Mouse (Mus musculus): ENCODE measurements at regions not wholly inside any gene's neighbourhood (a gene's known extent, or its start where the extent isn't known, plus 50 kb on each side); places are given as distances from the start of the nearest gene placed in this dataset.
"Not testable (repeated sequence)": the region's sequence is repeated elsewhere in the genome, so short reads cannot be mapped to it uniquely, and the experiment has no call there.

DNA sequence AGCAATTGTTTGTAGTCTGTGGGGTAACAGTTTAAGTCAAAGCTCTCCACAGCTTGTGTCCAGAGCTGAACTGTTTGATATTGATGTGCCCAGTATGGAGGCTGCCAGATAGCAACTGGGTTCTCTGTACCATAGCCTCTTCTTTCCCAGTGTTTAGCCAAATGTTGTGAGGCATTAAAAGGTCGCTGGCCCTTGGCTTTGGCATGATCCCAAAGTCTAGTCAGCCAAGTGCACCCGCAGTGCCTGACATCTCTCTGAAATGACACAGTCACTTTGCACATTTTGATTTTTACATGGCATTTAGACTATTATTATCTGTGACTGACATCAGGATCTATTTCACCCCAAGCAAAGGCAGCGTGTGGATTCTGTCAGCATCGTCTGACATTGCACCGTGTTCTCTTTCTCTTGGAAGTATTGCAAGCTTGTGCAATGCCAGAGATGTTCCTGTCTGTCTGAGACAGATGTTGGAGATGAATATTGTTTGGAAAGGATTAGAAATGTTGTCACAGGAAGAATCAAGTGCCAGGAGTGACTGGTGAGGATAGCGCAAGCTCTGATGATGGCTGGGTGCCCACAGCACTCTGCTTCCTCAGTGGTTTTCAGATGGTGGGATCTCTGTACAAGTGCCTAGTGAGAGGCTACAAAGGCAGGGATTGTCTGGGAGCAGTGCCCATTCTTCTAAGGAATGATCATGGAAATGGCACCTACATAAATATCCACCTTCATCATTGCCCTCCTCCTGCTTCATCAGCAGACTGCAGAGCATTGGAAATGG is 289.3 kb upstream of the Shh start:
- DNase-seq (ENCODE audit: low spot score), result no peak
- H3K9me3 ChIP-seq (ENCODE audit: control insufficient read depth, low read length), result no peaks in the 10 kb centered on the region

DNA sequence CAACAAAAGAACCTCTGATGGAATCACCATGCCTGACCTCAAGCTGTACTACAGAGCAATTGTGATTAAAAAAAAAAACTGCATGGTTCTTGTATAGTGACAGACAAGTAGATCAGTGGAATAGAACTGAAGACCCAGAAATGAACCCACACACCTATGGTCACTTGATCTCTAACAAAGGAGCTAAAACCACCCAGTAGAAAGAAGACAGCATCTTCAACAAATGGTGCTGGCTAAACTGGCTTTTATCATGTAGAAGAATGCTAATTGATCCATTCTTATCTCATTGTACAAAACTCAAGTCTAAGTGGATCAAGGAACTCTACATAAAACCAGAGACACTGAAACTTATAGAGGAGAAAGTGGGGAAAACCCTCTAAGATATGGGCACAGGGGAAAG is 284.8 kb upstream of the Shh start:
- H3K9ac ChIP-seq (ENCODE audit: low read length); DNase-seq (ENCODE audit: low spot score); H3K9me3 ChIP-seq (ENCODE audit: control insufficient read depth, low read length); H3K27ac ChIP-seq (ENCODE audit: low read depth, low read length); H3K4me3 ChIP-seq (ENCODE audit: low read depth, low read length); H3K27me3 ChIP-seq (ENCODE audit: control insufficient read depth, insufficient read depth, low read length); H3K36me3 ChIP-seq (ENCODE audit: control insufficient read depth, insufficient read depth, low read length); ATAC-seq (ENCODE audit: insufficient read depth, low FRiP score, low TSS enrichment); H3K4me2 ChIP-seq (ENCODE audit: low read depth); H3K4me1 ChIP-seq (ENCODE audit: control insufficient read depth, insufficient read depth, low read length): not testable (repeated sequence)

More for the DNA sequence above, 289.3 kb upstream of the Shh start:
- H3K4me1 ChIP-seq (ENCODE audit: control insufficient read depth, insufficient read depth, low read length), result no peaks in the 10 kb centered on the region
- no peak overlapping the region for H3K4me2 ChIP-seq (ENCODE audit: low read depth)
- no peak overlapping the region for H3K4me3 ChIP-seq (ENCODE audit: low read depth, low read length)
- no peak overlapping the region for H3K27ac ChIP-seq (ENCODE audit: low read depth, low read length)
- ATAC-seq (ENCODE audit: insufficient read depth, low FRiP score, low TSS enrichment), result no peak
- 88% methylated on average over 6 of the region's 6 CpGs for WGBS
- no peak overlapping the region for H3K9ac ChIP-seq (ENCODE audit: low read length)
- H3K36me3 ChIP-seq (ENCODE audit: control insufficient read depth, insufficient read depth, low read length), result no peaks in the 10 kb centered on the region
- H3K27me3 ChIP-seq (ENCODE audit: control insufficient read depth, insufficient read depth, low read length), result no peaks in the 10 kb centered on the region

DNA sequence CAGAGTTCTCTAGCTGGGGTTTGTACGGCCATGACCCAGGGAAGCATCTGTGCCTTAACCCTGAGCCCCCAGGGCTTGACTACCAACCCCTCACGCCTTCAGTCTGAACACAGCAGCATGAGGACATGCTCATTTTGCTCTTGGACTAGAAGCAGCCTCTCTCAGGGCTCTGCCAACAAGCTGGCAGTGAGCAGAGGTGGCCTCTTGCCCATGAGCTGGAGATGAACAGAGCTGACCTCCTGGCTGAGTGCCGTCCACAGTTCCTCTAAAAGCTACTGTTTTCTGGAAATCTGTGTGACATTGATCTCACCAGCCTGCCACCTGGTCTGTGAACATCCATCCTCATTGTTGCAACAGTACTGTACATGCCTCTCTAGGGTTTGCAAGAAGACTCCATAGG is 267.7 kb upstream of the Shh start:
- DNase-seq (ENCODE audit: low spot score), result no peak
- Histone ChIP-seq H3K27ac (ENCODE audit: low read depth, low read length) (no peak overlapping the region), H3K36me3 (ENCODE audit: control insufficient read depth, insufficient read depth, low read length) (no peaks in the 10 kb centered on the region), H3K4me3 (ENCODE audit: low read depth, low read length) (no peak overlapping the region), H3K9me3 (ENCODE audit: control insufficient read depth, low read length) (no peaks in the 10 kb centered on the region), H3K4me1 (ENCODE audit: control insufficient read depth, insufficient read depth, low read length) (no peaks in the 10 kb centered on the region), H3K27me3 (ENCODE audit: control insufficient read depth, insufficient read depth, low read length) (no peaks in the 10 kb centered on the region), H3K4me2 (ENCODE audit: low read depth) (no peak overlapping the region), H3K9ac (ENCODE audit: low read length) (no peak overlapping the region)
- no peak for ATAC-seq (ENCODE audit: insufficient read depth, low FRiP score, low TSS enrichment)
- 77% methylated on average over 3 of the region's 3 CpGs for WGBS

DNA sequence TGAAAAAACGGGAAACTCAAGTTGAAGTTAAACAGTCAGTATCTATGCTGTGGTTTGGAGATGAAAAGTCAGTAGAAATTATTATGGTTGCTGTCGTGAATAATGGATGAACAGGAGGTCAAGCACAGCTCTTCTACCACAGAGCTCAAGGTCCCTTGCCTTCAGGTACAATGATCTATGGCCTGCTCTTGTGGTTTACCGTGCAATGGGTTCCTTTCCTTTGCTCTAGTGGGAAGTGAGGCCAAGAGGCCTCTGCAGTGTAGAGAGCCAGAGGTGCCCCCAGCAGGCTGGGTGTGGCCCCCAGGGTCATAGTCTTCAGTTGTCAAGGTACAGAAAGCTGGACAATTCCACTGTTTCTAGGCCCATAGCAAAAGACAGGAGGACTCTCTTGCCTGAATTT is 255.0 kb upstream of the Shh start:
- Histone ChIP-seq H3K9me3 (ENCODE audit: control insufficient read depth, low read length) (no peaks in the 10 kb centered on the region), H3K36me3 (ENCODE audit: control insufficient read depth, insufficient read depth, low read length) (no peaks in the 10 kb centered on the region), H3K4me1 (ENCODE audit: control insufficient read depth, insufficient read depth, low read length) (no peaks in the 10 kb centered on the region), H3K4me2 (ENCODE audit: low read depth) (no peak overlapping the region), H3K27ac (ENCODE audit: low read depth, low read length) (no peak overlapping the region), H3K27me3 (ENCODE audit: control insufficient read depth, insufficient read depth, low read length) (no peaks in the 10 kb centered on the region), H3K9ac (ENCODE audit: low read length) (no peak overlapping the region), H3K4me3 (ENCODE audit: low read depth, low read length) (no peak overlapping the region)
- ATAC-seq (ENCODE audit: insufficient read depth, low FRiP score, low TSS enrichment) (no peak), DNase-seq (ENCODE audit: low spot score) (no peak)
- 90% methylated on average over 3 of the region's 3 CpGs for WGBS

DNA sequence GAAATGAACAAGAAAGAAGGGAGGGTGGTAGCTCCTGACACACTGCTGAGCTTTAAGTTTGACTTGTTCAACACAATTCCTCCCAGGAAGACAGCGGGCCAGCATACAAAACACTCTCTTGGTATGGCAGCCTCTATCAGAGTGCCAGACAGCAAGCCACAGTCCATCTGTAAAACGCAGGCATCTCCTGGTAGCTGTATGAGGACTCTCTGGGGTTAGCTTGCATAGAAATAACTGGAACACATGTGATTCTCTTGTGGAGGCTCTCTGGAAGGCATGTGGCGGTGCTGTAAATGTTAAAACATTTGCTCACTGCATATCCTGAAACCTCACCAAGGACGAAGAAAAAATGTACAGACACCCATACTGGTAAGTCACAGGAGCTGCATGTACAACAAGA is 247.9 kb upstream of the Shh start:
- no peaks in the 10 kb centered on the region for H3K9me3 ChIP-seq (ENCODE audit: control insufficient read depth, low read length)
- no peaks in the 10 kb centered on the region for H3K36me3 ChIP-seq (ENCODE audit: control insufficient read depth, insufficient read depth, low read length)
- DNase-seq (ENCODE audit: low spot score), result no peak
- WGBS, result 92% methylated on average over 4 of the region's 4 CpGs
- H3K4me1 ChIP-seq (ENCODE audit: control insufficient read depth, insufficient read depth, low read length), result no peaks in the 10 kb centered on the region
- no peak overlapping the region for H3K27ac ChIP-seq (ENCODE audit: low read depth, low read length)
- no peak overlapping the region for H3K4me2 ChIP-seq (ENCODE audit: low read depth)
- no peak for ATAC-seq (ENCODE audit: insufficient read depth, low FRiP score, low TSS enrichment)
- no peaks in the 10 kb centered on the region for H3K27me3 ChIP-seq (ENCODE audit: control insufficient read depth, insufficient read depth, low read length)
- H3K9ac ChIP-seq (ENCODE audit: low read length), result no peak overlapping the region
- H3K4me3 ChIP-seq (ENCODE audit: low read depth, low read length), result no peak overlapping the region

DNA sequence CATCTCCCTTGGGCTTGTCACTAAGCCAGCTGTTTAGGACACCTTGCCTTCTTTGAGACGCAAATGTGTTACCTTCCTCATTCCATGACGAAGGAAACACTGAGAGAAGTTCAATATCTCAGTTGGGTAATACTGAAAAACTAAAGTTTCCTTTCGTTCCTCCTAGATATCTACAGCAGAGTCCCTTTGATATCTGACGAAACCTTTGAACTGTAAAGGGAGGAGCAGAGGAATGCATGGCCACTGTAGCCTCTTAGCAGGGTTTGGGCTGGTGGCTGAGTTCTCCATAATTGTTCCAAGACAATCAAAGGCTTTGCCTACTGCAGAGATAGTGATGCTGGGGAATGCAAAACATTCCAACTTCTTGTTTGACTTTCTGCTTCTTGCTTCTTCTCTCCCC is 243.5 kb upstream of the Shh start:
- ATAC-seq (ENCODE audit: insufficient read depth, low FRiP score, low TSS enrichment), result no peak
- WGBS, result 40% methylated on average over 4 of the region's 4 CpGs
- no peak for DNase-seq (ENCODE audit: low spot score)
- H3K27me3 ChIP-seq (ENCODE audit: control insufficient read depth, insufficient read depth, low read length), result no peaks in the 10 kb centered on the region
- no peak overlapping the region for H3K4me2 ChIP-seq (ENCODE audit: low read depth)
- no peak overlapping the region for H3K27ac ChIP-seq (ENCODE audit: low read depth, low read length)
- H3K4me1 ChIP-seq (ENCODE audit: control insufficient read depth, insufficient read depth, low read length), result no peaks in the 10 kb centered on the region
- no peak overlapping the region for H3K4me3 ChIP-seq (ENCODE audit: low read depth, low read length)
- no peaks in the 10 kb centered on the region for H3K36me3 ChIP-seq (ENCODE audit: control insufficient read depth, insufficient read depth, low read length)
- H3K9me3 ChIP-seq (ENCODE audit: control insufficient read depth, low read length), result no peaks in the 10 kb centered on the region
- H3K9ac ChIP-seq (ENCODE audit: low read length), result no peak overlapping the region

DNA sequence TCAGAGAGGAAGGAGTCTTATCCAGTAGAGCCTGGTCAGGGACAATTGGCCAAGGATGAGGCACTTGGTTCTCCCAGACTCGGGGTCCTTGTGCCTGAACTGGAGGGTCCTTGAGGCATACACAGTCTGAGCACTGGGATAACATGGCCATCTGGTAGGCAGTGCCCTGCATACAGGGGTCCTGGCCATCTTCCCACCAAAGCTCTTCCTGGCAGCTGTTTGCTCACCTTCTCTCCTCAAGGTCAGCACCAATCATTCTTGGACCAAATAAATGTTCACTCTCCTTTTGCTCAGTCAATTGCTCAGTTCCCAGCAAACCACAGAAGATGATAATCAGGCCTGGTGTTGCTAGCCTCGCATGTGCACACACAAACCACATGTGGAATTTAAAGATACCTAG is 242.6 kb upstream of the Shh start:
- Histone ChIP-seq H3K4me2 (ENCODE audit: low read depth) (no peak overlapping the region), H3K4me1 (ENCODE audit: control insufficient read depth, insufficient read depth, low read length) (no peaks in the 10 kb centered on the region), H3K36me3 (ENCODE audit: control insufficient read depth, insufficient read depth, low read length) (no peaks in the 10 kb centered on the region), H3K27ac (ENCODE audit: low read depth, low read length) (no peak overlapping the region), H3K4me3 (ENCODE audit: low read depth, low read length) (no peak overlapping the region), H3K9ac (ENCODE audit: low read length) (no peak overlapping the region), H3K9me3 (ENCODE audit: control insufficient read depth, low read length) (no peaks in the 10 kb centered on the region), H3K27me3 (ENCODE audit: control insufficient read depth, insufficient read depth, low read length) (no peaks in the 10 kb centered on the region)
- DNase-seq (ENCODE audit: low spot score), result no peak
- no peak for ATAC-seq (ENCODE audit: insufficient read depth, low FRiP score, low TSS enrichment)
- 79% methylated on average over 2 of the region's 2 CpGs for WGBS

DNA sequence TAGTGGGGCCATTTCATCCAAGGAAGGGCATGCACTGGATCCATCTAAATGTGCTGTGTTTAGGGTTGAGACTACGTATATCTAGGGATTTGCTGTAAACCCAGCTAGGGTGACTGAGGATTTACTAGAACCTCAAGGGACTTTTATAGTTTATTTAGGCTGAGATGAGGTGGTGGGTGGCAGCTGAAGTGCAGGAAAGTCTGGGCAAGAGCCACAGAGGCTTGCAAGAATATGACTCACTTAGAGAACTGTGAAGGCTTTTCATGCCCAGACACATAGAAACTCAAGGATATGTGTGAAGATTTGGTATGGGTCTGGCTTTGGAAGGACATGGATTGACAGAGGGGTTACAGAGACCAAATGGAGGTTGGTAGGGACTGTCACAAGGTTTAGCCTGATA is 237.3 kb upstream of the Shh start:
- no peak for ATAC-seq (ENCODE audit: insufficient read depth, low FRiP score, low TSS enrichment)
- no peak for DNase-seq (ENCODE audit: low spot score)

DNA sequence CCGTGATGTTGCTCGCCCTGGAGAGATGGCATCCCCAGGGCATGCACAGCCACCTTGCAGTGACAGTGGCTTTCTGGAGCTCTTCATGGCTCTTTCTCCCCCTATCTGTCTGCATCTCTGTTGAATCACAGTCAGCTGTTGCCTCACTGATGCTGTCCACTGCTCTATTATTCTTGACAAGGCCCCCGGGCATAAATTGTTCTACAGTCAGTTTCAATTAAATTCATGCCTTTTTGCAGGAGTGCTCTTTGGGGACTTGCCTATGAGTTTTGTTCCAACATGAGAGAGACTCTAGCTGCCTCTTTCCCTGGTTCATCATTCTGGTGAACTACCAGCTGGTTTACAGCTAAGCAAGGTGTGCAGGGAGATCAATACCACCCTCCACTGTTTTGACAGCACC is 229.9 kb upstream of the Shh start:
- DNase-seq (ENCODE audit: low spot score), result no peak
- no peak overlapping the region for H3K4me3 ChIP-seq (ENCODE audit: low read depth, low read length)
- 0 out of 2 replicates have a peak, but pooled peaks cover 2% of the 10 kb centered on the region for H3K4me1 ChIP-seq (ENCODE audit: control insufficient read depth, insufficient read depth, low read length)
- H3K9ac ChIP-seq (ENCODE audit: low read length), result no peak overlapping the region
- H3K9me3 ChIP-seq (ENCODE audit: control insufficient read depth, low read length), result no peaks in the 10 kb centered on the region
- 71% methylated on average over 3 of the region's 3 CpGs for WGBS
- H3K4me2 ChIP-seq (ENCODE audit: low read depth), result no peak overlapping the region
- H3K27me3 ChIP-seq (ENCODE audit: control insufficient read depth, insufficient read depth, low read length), result no peaks in the 10 kb centered on the region
- no peaks in the 10 kb centered on the region for H3K36me3 ChIP-seq (ENCODE audit: control insufficient read depth, insufficient read depth, low read length)
- H3K27ac ChIP-seq (ENCODE audit: low read depth, low read length), result no peak overlapping the region
- no peak for ATAC-seq (ENCODE audit: insufficient read depth, low FRiP score, low TSS enrichment)

More for the DNA sequence above, 237.3 kb upstream of the Shh start:
- Histone ChIP-seq H3K36me3 (ENCODE audit: control insufficient read depth, insufficient read depth, low read length) (no peaks in the 10 kb centered on the region), H3K4me2 (ENCODE audit: low read depth) (no peak overlapping the region), H3K4me1 (ENCODE audit: control insufficient read depth, insufficient read depth, low read length) (no peaks in the 10 kb centered on the region), H3K9ac (ENCODE audit: low read length) (no peak overlapping the region), H3K9me3 (ENCODE audit: control insufficient read depth, low read length) (no peaks in the 10 kb centered on the region), H3K27me3 (ENCODE audit: control insufficient read depth, insufficient read depth, low read length) (no peaks in the 10 kb centered on the region), H3K4me3 (ENCODE audit: low read depth, low read length) (no peak overlapping the region), H3K27ac (ENCODE audit: low read depth, low read length) (no peak overlapping the region)
- 89% methylated on average over 1 of the region's 1 CpGs for WGBS

All from neural tube, embryonic 11.5 days (tissue).